Mouse (Mus musculus) ES-E14 (cell line): ENCODE data around the gene Ets1. TPM values are rescaled to one million over a fixed set of nuclear protein-coding genes. Genes with fewer than 3 reads are reported as not detected.

ENCODE experiments used
- DNase-seq: peaks from one replicate; pipeline ENCODE4 v3.0.0-alpha.2; 2013; ENCODE audit warnings: low read depth, low spot score
- H3K27ac ChIP-seq: 2 replicates; pipeline ENCODE4 v1.5.1; 2012; ENCODE audit warnings: low read depth, mild to moderate bottlenecking, low read length, moderate library complexity, mixed read lengths; ENCODE audit not compliant: poor library complexity, insufficient read depth, severe bottlenecking
- H3K36me3 ChIP-seq: 2 replicates; pipeline ENCODE4 v1.6.1; 2012; ENCODE audit warnings: mild to moderate bottlenecking, low read length, moderate library complexity, mixed read lengths; ENCODE audit not compliant: control insufficient read depth, poor library complexity, insufficient read depth, severe bottlenecking
- H3K4me1 ChIP-seq, 2 experiments: fragments of 150-350 bp in 1 of 2; sonication (generic) in 1 of 2; 2 replicates each; pipeline ENCODE4 v1.6.1; 2012; ENCODE audit warnings: low read length in 2 of 2, mild to moderate bottlenecking in 1 of 2, mixed read lengths in 1 of 2; ENCODE audit not compliant: control insufficient read depth in 2 of 2, insufficient read depth in 2 of 2, poor library complexity in 1 of 2
- H3K4me3 ChIP-seq, 2 experiments: fragments of 150-350 bp in 1 of 2; sonication (generic) in 1 of 2; 2 replicates each; pipeline ENCODE4 v1.5.1; 2012; ENCODE audit warnings: low read length in 2 of 2, low read depth in 1 of 2, mild to moderate bottlenecking in 1 of 2, mixed read lengths in 1 of 2; ENCODE audit not compliant: insufficient read depth in 1 of 2, poor library complexity in 1 of 2, severe bottlenecking in 1 of 2
- H3K9ac ChIP-seq: 2 replicates; pipeline ENCODE4 v1.6.1; 2012; ENCODE audit warnings: low read depth, mild to moderate bottlenecking, low read length, mixed read lengths; ENCODE audit not compliant: poor library complexity, insufficient read depth, severe bottlenecking
- H3K9me3 ChIP-seq: fragments of 150-350 bp; sonication (generic); 2 replicates; pipeline ENCODE4 v1.6.1; 2012; ENCODE audit warnings: low read depth, mild to moderate bottlenecking, low read length; ENCODE audit not compliant: control insufficient read depth, insufficient read depth
- CHD2 ChIP-seq: IDR thresholded peaks from 2 replicates; pipeline ENCODE4 v1.6.1; 2014; ENCODE audit warnings: mild to moderate bottlenecking, low read depth, low read length, inconsistent platforms
- HCFC1 ChIP-seq: IDR thresholded peaks from 2 replicates; pipeline ENCODE4 v1.6.1; 2012; ENCODE audit warnings: low read length, inconsistent platforms, borderline replicate concordance; ENCODE audit not compliant: insufficient read depth
- MAFK ChIP-seq: IDR thresholded peaks from 2 replicates; pipeline ENCODE4 v1.6.1; 2014; ENCODE audit warnings: mild to moderate bottlenecking, low read depth, low read length, inconsistent platforms; ENCODE audit not compliant: insufficient read depth
- ZC3H11A ChIP-seq: IDR thresholded peaks from 2 replicates; pipeline ENCODE4 v1.6.1; 2012; ENCODE audit warnings: low read depth, mild to moderate bottlenecking, inconsistent platforms, low read length, borderline replicate concordance
- ZNF384 ChIP-seq: IDR thresholded peaks from 2 replicates; pipeline ENCODE4 v1.6.1; 2012; ENCODE audit warnings: low read depth, low read length, inconsistent platforms
- in situ Hi-C, 2 experiments: fragments of 600-800 bp; cut with MboI; formaldehyde crosslinking; loops; one replicate each; pipeline ENCODE4 v1.15.1; 2025; ENCODE audit warnings: low sequenced_read_pairs in 2 of 2, inconsistent platforms in 1 of 2; ENCODE audit not compliant: unreplicated experiment in 2 of 2
- total RNA-seq: library from RNA; depleted of rRNA; stranded (reverse); fragments of 300-350 nt; gene quantifications from 2 replicates; pipeline ENCODE4 v1.2.3, GENCODE M21; 2012; rRNA removed

Ets1 gene
- total RNA-seq, 1 experiment, result 20.9 TPM

DNA sequence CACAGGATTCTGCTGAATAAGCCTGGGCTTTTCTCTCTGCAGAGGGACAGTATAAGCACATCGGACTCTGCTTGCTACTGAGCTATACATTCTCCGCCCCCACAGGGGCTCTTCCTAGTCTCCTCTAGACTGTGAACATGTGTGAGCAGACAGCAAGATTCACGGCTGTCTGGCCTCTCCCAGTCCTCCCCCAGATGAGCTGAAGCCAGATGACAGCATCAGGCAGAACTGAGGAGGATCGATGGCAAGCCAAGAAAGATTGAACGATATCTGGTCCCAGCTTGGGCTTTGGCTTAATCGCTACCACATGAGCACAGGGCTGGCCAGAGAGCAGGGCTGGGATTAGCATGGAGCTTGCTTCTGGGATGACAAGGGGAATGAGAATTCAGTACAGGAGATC lies 155.7 kb downstream of the Ets1 start:
- H3K9me3 ChIP-seq, result no peaks in the 10 kb centered on the region
- no peaks in the 10 kb centered on the region for H3K4me1 ChIP-seq
- no peak overlapping the region for H3K4me3 ChIP-seq
- no peak overlapping the region for H3K9ac ChIP-seq
- in situ Hi-C loops, result no loop called here
- no peak for DNase-seq
- no peak overlapping the region for H3K27ac ChIP-seq
- no peaks in the 10 kb centered on the region for H3K36me3 ChIP-seq
- TF ChIP-seq CHD2 (no peak), ZNF384 (no peak), ZC3H11A (no peak), MAFK (no peak), HCFC1 (no peak)

DNA sequence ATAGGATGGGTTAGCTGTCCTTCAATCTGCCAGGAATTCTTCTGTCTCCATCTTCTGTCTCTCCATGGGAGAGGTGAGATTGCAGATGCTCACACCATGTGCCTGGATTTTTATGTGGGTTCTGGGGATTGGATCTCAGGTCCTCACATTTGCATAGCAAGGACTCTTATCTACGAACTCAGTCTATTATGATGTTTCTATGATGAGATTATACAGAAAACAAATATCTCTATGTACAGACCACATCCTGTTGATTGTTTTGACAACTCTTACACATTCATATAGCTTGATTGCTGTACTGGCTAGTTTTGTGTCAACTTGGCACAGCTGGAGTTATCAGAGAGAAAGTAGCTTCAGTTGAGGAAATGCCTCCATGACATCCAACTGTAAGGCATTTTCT lies 162.2 kb downstream of the Ets1 start:
- DNase-seq, result no peak
- in situ Hi-C loops, result no loop called here
- Histone ChIP-seq H3K4me3 (no peak overlapping the region), H3K9me3 (no peaks in the 10 kb centered on the region), H3K27ac (no peak overlapping the region), H3K36me3 (no peaks in the 10 kb centered on the region), H3K4me1 (no peaks in the 10 kb centered on the region), H3K9ac (no peak overlapping the region)
- no peak for TF ChIP-seq ZNF384
- no peak for TF ChIP-seq CHD2
- no peak for TF ChIP-seq ZC3H11A
- TF ChIP-seq MAFK, result no peak
- no peak for TF ChIP-seq HCFC1

DNA sequence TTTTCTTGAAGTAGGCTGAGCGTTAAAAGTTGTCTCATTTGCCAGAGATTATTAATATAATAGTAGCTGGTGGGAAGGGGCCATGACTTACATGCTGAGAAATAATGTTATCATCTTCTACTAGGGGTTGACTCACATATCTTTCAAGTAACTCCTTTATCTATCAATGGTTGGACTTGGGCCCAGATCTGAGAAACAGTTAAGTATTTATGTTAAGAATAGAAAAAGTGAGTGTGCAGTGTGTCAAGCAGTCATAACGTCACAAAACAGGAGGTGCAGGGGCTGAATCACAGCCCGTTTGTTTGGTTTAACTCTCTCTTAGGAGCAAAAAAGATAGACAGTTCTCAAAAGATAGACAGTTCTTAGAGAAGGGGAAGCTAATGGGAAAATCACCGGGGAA lies 170.1 kb downstream of the Ets1 start:
- in situ Hi-C loops, result no loop called here

More for the DNA sequence above, 170.1 kb downstream of the Ets1 start:
- H3K9me3 ChIP-seq, result no peaks in the 10 kb centered on the region
- no peak for DNase-seq
- TF ChIP-seq ZC3H11A (no peak), CHD2 (no peak), ZNF384 (no peak), MAFK (no peak), HCFC1 (no peak)
- H3K4me1 ChIP-seq, result no peaks in the 10 kb centered on the region
- H3K4me3 ChIP-seq, result no peak overlapping the region
- H3K36me3 ChIP-seq, result no peaks in the 10 kb centered on the region
- H3K27ac ChIP-seq, result no peak overlapping the region
- H3K9ac ChIP-seq, result no peak overlapping the region

Other genes starting within 250 kb of the Ets1 start
- 0.16 and 0.40 TPM in 2 replicates for gene Fli1, start 93.4 kb upstream of the Ets1 start, total RNA-seq